Mouse (Mus musculus) brain, embryonic 14.5 days (tissue): ENCODE data around the gene Serpinb13.

ENCODE experiments used
- CTCF ChIP-seq: fragments of 200-500 bp; IDR thresholded peaks from 2 replicates; pipeline ENCODE4 v1.5.1; 2012; ENCODE audit warnings: inconsistent platforms, mild to moderate bottlenecking, moderate library complexity, borderline replicate concordance; ENCODE audit not compliant: insufficient read depth, insufficient read length; ENCODE audit errors: extremely low read depth
- POLR2A ChIP-seq: fragments of 200-500 bp; IDR thresholded peaks from 2 replicates; pipeline ENCODE4 v1.6.1; 2012; ENCODE audit warnings: mild to moderate bottlenecking, inconsistent platforms, borderline replicate concordance; ENCODE audit not compliant: poor library complexity, insufficient read depth, insufficient read length, severe bottlenecking; ENCODE audit errors: extremely low read depth

DNA sequence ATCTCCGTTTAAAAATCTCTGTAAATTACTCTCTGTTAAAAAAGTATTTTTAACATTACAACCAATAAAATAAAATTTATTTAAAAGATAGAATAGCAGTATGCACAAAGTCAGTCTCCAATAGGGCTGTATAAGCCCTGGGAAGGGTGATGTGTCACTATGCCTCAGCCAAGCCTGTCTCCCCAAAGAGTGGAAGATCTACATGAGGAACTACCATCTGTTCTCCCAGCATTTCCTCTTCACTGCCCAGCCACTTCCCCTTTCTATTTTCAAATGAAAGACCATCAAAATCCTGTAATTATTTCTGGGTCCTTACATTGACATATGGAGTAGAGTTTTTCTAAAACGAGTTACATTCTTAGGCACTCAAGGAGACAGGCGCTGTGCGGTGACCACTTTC, 48.8 kb upstream of the Serpinb13 start:
- TF ChIP-seq CTCF: no peak
- TF ChIP-seq POLR2A: no peak
